Mouse (Mus musculus) bone marrow, adult 2 months (tissue): ENCODE results near the gene Socs2. TPM values are rescaled to one million over a fixed set of nuclear protein-coding genes. Genes with fewer than 3 reads are reported as not detected.
"Not testable (repeated sequence)": the region's sequence is repeated elsewhere in the genome, so short reads cannot be mapped to it uniquely, and the experiment has no call there.

Experiments used
- H3K27ac ChIP-seq: fragments of 200-500 bp; 2 replicates; pipeline ENCODE4 v1.5.1; 2012; ENCODE audit warnings: low read depth, mild to moderate bottlenecking, control low read depth, inconsistent platforms, low read length; ENCODE audit not compliant: control insufficient read depth, poor library complexity, insufficient read depth
- H3K4me1 ChIP-seq: fragments of 200-500 bp; 2 replicates; pipeline ENCODE4 v1.6.1; 2011; ENCODE audit warnings: low read length; ENCODE audit not compliant: control insufficient read depth, insufficient read depth
- H3K4me3 ChIP-seq: fragments of 200-500 bp; replicated peaks from 2 replicates; pipeline ENCODE3; 2011; ENCODE audit warnings: mild to moderate bottlenecking, low read depth, low read length, control low read depth; ENCODE audit not compliant: control insufficient read depth
- CTCF ChIP-seq: fragments of 200-500 bp; IDR thresholded peaks from 2 replicates; pipeline ENCODE4 v1.5.1; 2011; ENCODE audit warnings: low read length, control low read depth; ENCODE audit not compliant: control insufficient read depth, insufficient read depth
- POLR2A ChIP-seq: fragments of 200-500 bp; IDR thresholded peaks from 2 replicates; pipeline ENCODE4 v1.6.1; 2011; ENCODE audit warnings: low read depth, mild to moderate bottlenecking, control low read depth, low read length, borderline replicate concordance; ENCODE audit not compliant: control insufficient read depth
- WGBS: fragments of 180-500 bp; shearing (Covaris S2); methylation state at CpG from one replicate; pipeline ENCODE4 v1.1.7; 2018; 5-methylcytosine and 5-hydroxymethylcytosine counted together
- polyA plus RNA-seq: library from polyadenylated mRNA; stranded (reverse); fragments of >200 nt; gene quantifications from 2 replicates; pipeline ENCODE4 v1.2.4, GENCODE M21; 2011; ENCODE audit warnings: low replicate concordance; ENCODE audit not compliant: missing spikeins, insufficient read depth, insufficient read length

The Socs2 gene
- polyA plus RNA-seq, 1 experiment = 22.7 TPM

DNA sequence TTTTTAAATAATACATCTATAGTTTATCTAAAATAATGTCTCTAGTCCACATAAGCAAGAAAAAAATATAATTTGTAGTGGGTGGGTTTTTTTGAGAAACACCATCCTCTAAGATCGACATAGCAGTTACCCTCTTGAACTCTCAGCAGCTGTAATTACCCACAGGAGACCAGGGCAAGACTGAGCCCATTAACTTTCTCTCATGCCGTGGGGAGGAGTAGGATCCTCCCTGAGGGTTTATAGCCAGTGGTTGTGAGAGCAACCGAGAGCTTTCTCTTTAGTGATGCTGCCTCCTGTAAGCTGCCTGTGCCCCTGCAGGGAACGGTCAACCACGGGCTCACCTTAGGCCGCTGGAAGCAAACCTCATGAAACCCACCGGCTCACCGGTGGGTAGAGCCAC, 24.9 kb downstream of the Socs2 start:
- Histone ChIP-seq H3K4me1 (no peaks in the 10 kb centered on the region; the same call in 1 of the 2 replicates), H3K27ac (no peak overlapping the region), H3K4me3 (no peak overlapping the region)
- TF ChIP-seq CTCF (no peak), POLR2A (no peak)
- WGBS = 91% methylated on average over 8 of the region's 8 CpGs

DNA sequence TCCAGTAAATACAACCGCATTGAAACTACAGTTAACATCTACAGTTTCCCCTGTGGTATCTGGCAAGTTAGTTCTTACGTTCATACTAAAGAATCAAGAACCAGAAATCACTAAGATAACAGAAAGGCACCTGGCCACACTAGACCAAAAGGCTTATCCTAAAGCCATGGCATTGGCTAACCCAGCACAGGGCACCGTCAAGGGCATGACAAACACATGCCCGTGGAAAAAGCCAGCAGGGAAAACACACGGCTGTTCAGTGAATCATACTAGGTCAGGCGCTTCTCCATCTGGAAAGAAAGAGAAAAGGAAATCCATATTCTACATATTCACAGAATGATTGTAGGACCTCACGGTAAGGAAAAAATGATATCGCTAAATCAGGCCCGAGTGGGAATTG, 26.1 kb downstream of the Socs2 start:
- no peak overlapping the region for H3K4me3 ChIP-seq
- TF ChIP-seq CTCF = no peak
- no peak overlapping the region for H3K27ac ChIP-seq
- WGBS = 84% methylated on average over 9 of the region's 9 CpGs
- no peaks in the 10 kb centered on the region for H3K4me1 ChIP-seq

- H3K27ac ChIP-seq, H3K4me3 ChIP-seq, H3K4me1 ChIP-seq: not testable (repeated sequence)
- 84% methylated on average over 5 of the region's 5 CpGs for WGBS
Observed at GRCm38 (mm10) chr10:95389805-95390204, 27.2 kb downstream of the Socs2 start.

GRCm38 (mm10) chr10:95388821-95389477, 28.0 kb downstream of the Socs2 start:
- H3K4me1 ChIP-seq = no peaks in the 10 kb centered on the region

GRCm38 (mm10) chr10:95386527-95386926, 30.5 kb downstream of the Socs2 start:
- H3K27ac ChIP-seq = no peak overlapping the region
- no peaks in the 10 kb centered on the region for H3K4me1 ChIP-seq
- TF ChIP-seq POLR2A (no peak), CTCF (no peak)
- no peak overlapping the region for H3K4me3 ChIP-seq
- 80% methylated on average over 6 of the region's 6 CpGs for WGBS

More at GRCm38 (mm10) chr10:95388821-95389477, 28.0 kb downstream of the Socs2 start:
- Histone ChIP-seq H3K4me3 (no peak overlapping the region), H3K27ac (no peak overlapping the region)
- 50% methylated on average over 23 of the region's 23 CpGs for WGBS
- TF ChIP-seq POLR2A (no peak), CTCF (no peak)

DNA sequence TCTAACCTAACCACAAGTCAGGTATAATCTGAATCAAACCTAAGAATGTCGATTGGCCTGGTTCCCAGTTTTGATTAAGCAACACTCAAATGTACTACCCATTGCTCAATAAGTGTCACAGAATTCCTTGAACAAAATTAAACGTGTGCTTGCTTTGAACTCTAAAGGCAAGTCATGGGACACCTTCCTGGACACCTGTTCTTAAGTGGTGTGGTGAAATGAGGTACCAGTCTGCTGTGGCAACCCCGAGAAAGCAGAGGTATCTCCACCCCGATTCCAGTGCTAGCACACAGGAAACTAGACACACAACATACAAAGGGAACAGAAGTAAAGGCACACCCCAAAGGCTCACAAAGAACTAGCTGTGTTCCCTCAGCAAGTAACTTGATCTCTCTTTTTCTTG, 31.2 kb downstream of the Socs2 start:
- H3K4me1 ChIP-seq = no peaks in the 10 kb centered on the region
- TF ChIP-seq POLR2A (no peak), CTCF (no peak)
- no peak overlapping the region for H3K27ac ChIP-seq
- H3K4me3 ChIP-seq = no peak overlapping the region
- WGBS = 12% methylated on average over 4 of the region's 4 CpGs

DNA sequence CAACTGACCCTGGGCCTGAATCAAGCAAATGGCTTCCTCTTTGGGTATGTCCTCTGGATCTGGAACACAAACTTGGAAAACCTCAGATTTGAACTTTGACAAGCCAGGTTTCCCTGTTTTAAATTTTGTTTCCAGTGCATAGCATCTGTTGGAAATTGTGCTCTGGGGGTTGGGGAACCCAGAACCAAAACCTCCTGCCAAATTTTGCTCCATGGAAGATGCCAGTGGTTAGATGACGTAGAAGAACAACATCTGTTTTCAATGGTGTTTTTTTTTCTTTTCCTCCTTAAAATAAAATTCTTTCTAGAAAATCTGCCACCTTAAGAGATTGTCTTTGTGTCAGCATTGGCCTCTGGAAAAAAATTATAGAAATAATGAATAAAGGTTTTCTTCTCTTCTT, 31.9 kb downstream of the Socs2 start:
- Histone ChIP-seq H3K4me1 (no peaks in the 10 kb centered on the region), H3K27ac (no peak overlapping the region), H3K4me3 (no peak overlapping the region)
- WGBS = 87% methylated on average over 1 of the region's 1 CpGs
- no peak for TF ChIP-seq POLR2A

DNA sequence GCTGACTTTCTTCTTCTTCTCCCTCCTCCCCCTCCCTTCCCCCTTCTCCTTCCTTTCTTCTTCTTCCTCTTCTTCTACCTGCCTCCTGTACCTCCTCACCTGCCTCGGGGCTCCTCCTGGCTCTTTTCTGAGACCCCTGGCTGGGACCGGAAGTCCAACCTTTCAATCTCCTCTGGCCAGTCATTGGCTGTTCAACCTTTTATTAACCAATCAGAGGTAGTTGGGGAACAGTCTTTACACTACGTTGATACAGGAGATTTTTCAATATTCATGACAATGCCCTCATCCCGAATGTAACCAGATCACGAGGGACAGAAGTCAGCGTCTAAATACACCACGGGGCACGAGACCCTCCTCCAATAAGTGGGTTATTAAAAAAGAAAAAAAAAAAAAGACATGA, 32.5 kb downstream of the Socs2 start:
- Histone ChIP-seq H3K27ac (no peak overlapping the region), H3K4me3 (no peak overlapping the region), H3K4me1 (no peaks in the 10 kb centered on the region)
- TF ChIP-seq POLR2A (no peak), CTCF (no peak)
- 73% methylated on average over 8 of the region's 8 CpGs for WGBS

DNA sequence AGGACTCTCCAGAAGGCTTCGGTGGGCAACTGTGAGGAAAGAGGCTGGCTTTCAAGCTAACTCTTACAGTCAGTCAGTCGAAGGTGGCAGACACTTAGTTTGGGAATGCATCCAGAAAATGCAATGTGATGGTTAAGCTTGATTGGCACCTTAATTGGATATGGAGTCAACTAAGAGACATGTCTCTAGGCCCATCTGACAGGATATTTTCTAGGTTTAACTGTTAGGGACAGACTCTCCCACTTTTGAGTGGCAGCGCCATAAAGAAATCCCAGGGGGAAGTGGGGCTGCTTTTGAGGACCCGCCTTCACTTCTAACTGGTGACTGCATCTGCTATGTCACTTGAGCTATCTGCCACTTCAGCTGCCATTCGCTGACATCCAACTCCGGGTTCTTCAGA, 43.6 kb downstream of the Socs2 start:
- Histone ChIP-seq H3K4me1 (peaks cover 1% of the 10 kb centered on the region; the same call in 1 of the 2 replicates), H3K27ac (no peak overlapping the region), H3K4me3 (no peak overlapping the region)
- TF ChIP-seq POLR2A (no peak), CTCF (no peak)
- WGBS = 88% methylated on average over 6 of the region's 6 CpGs
